Mouse (Mus musculus): Measurements from ENCODE around the gene Zfp609.

DNA sequence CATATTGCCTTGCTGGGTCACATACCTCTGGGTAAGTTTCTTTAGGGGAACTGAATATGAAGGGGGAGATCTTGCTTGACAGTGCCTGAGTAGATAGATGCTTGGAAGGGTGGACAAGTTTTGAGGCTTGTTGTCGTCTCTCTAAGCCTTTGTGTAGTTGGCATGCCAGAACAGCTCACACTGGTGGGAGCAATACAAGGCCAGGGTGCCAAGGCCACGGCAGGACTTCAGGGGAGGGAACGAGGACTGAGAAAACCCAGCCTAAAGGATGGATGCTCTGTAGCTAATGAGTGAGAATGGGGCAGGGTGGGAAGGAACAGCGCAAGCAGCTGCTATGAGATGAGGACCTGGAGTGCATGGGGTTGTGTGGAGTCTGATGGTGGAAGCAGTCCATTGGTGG, 182.4 kb downstream of the Zfp609 start:
- TF ChIP-seq CTCF (IDR thresholded peaks at IDR 0.05; ENCODE audit: low read depth, low read length) (no peak), POLR2A (IDR thresholded peaks at IDR 0.05; ENCODE audit: extremely low read depth, insufficient read depth, low read length) (no peak)
